8 mouse cellular contexts compared by ENCODE assay signal in genomic region chrX:98618865-98619264, GRCm38 (mm10).
DNase-seq lines count a peak whose midpoint lies in the region; ATAC-seq lines count a peak whose summit lies in the region.

No protein-coding gene starts in this region.

- H3K27ac ChIP-seq in heart, embryonic 11.5 days (ENCODE audit: low read depth, low read length): no peak overlapping the region

- 5% methylated on average over 2 of the region's 2 CpGs for WGBS in heart, embryonic 11.5 days (ENCODE audit: insufficient replicate concordance)

- H3K9me3 ChIP-seq in heart, embryonic 11.5 days (replicated peaks; ENCODE audit: control insufficient read depth, low read length): no peaks in the 10 kb centered on the region

- DNase-seq in heart, adult 8-10 months (ENCODE audit: low spot score): peak; percentile 21
- DNase-seq in urinary bladder, postnatal 36 days (ENCODE audit: low spot score in 2 of 2): peak; percentile 1 to 2
- DNase-seq in urinary bladder, adult 18-20 months (ENCODE audit: low spot score in 2 of 2): no peak
- DNase-seq in cerebellum, postnatal 36 days: peak; percentile 5 to 33
- DNase-seq in layer of hippocampus, adult 9-11 months: peak; percentile 7
- DNase-seq in retina, postnatal 1 day: peak; percentile 61

- no peak overlapping the region for H3K4me3 ChIP-seq in heart, embryonic 11.5 days (ENCODE audit: low read depth, low read length)

- ATAC-seq in heart, embryonic 11.5 days (replicated peaks; ENCODE audit: insufficient number of reproducible peaks, low FRiP score, low TSS enrichment): no peak
- ATAC-seq in erythroblast, adult 5-6 weeks (replicated peaks; ENCODE audit: low FRiP score, poor library complexity, severe bottlenecking): no peak

- H3K9ac ChIP-seq in heart, embryonic 11.5 days (ENCODE audit: low read depth, low read length): no peak overlapping the region

- no peaks in the 10 kb centered on the region for H3K36me3 ChIP-seq in heart, embryonic 11.5 days (ENCODE audit: control insufficient read depth, insufficient read depth, low read length)

- H3K4me1 ChIP-seq in heart, embryonic 11.5 days (ENCODE audit: control insufficient read depth, insufficient read depth, low read length): no peaks in the 10 kb centered on the region

- no peak overlapping the region for H3K4me2 ChIP-seq in heart, embryonic 11.5 days

- no peaks in the 10 kb centered on the region for H3K27me3 ChIP-seq in heart, embryonic 11.5 days (ENCODE audit: control insufficient read depth, insufficient read depth, low read length)

Comparison
In these comparisons a context has a peak if more than half of its experiments do, and no peak if none do; other contexts are left out.
1. DNase-seq: peak in heart, adult 8-10 months (single experiment), urinary bladder, postnatal 36 days (2 of 2), cerebellum, postnatal 36 days (2 of 2), layer of hippocampus, adult 9-11 months (single experiment) and retina, postnatal 1 day (single experiment); none in urinary bladder, adult 18-20 months (0 of 2).